Mouse (Mus musculus) bone marrow macrophage, adult 2 months (primary cell): Measurements from ENCODE around the gene Zfp423. TPM values are rescaled to one million over a fixed set of nuclear protein-coding genes. Genes with fewer than 3 reads are reported as not detected.

ENCODE experiments used
- H3K27ac ChIP-seq: 2 replicates; pipeline ENCODE4 v1.5.1; 2012; ENCODE audit warnings: low read depth, low read length; ENCODE audit not compliant: insufficient read depth
- H3K4me1 ChIP-seq: 2 replicates; pipeline ENCODE4 v1.6.1; 2012; ENCODE audit warnings: low read length; ENCODE audit not compliant: control insufficient read depth, insufficient read depth
- H3K4me3 ChIP-seq: 2 replicates; pipeline ENCODE4 v1.5.1; 2012; ENCODE audit warnings: mild to moderate bottlenecking, low read length, moderate library complexity; ENCODE audit not compliant: insufficient read depth
- CTCF ChIP-seq: IDR thresholded peaks from 2 replicates; pipeline ENCODE4 v1.5.1; 2012; ENCODE audit warnings: low read depth, mild to moderate bottlenecking, low read length, moderate library complexity
- POLR2A ChIP-seq: IDR thresholded peaks from 2 replicates; pipeline ENCODE4 v1.6.1; 2012; ENCODE audit warnings: mild to moderate bottlenecking, low read depth, low read length, borderline replicate concordance
- polyA plus RNA-seq: library from polyadenylated mRNA; stranded (reverse); fragments of >200 nt; gene quantifications from 2 replicates; pipeline ENCODE4 v1.2.4, GENCODE M21; 2012; ENCODE audit not compliant: missing spikeins, insufficient read depth, insufficient read length

The Zfp423 gene
- polyA plus RNA-seq, 1 experiment, result not detected

GRCm38 (mm10) chr8:87711955-87712354 lies 247.4 kb downstream of the Zfp423 start:
- H3K4me3 ChIP-seq, result no peak overlapping the region
- TF ChIP-seq POLR2A, result no peak
- no peak for TF ChIP-seq CTCF
- H3K4me1 ChIP-seq, result no peaks in the 10 kb centered on the region
- no peak overlapping the region for H3K27ac ChIP-seq

GRCm38 (mm10) chr8:87708127-87708637 lies 251.2 kb downstream of the Zfp423 start:
- no peaks in the 10 kb centered on the region for H3K4me1 ChIP-seq
- TF ChIP-seq POLR2A (no peak), CTCF (no peak)
- H3K4me3 ChIP-seq, result no peak overlapping the region
- H3K27ac ChIP-seq, result no peak overlapping the region

- no peak overlapping the region for H3K27ac ChIP-seq
- H3K4me1 ChIP-seq, result no peaks in the 10 kb centered on the region
Measured at GRCm38 (mm10) chr8:87707176-87707575, 252.2 kb downstream of the Zfp423 start.

GRCm38 (mm10) chr8:87704756-87705155 lies 254.6 kb downstream of the Zfp423 start:
- TF ChIP-seq CTCF (no peak), POLR2A (no peak)
- Histone ChIP-seq H3K4me3 (no peak overlapping the region), H3K27ac (no peak overlapping the region), H3K4me1 (no peaks in the 10 kb centered on the region)

More at GRCm38 (mm10) chr8:87707176-87707575, 252.2 kb downstream of the Zfp423 start:
- no peak overlapping the region for H3K4me3 ChIP-seq
- TF ChIP-seq POLR2A, result no peak
- no peak for TF ChIP-seq CTCF

GRCm38 (mm10) chr8:87702790-87703311 lies 256.5 kb downstream of the Zfp423 start:
- Histone ChIP-seq H3K4me3 (no peak overlapping the region), H3K27ac (no peak overlapping the region), H3K4me1 (no peaks in the 10 kb centered on the region)
- TF ChIP-seq POLR2A (no peak), CTCF (no peak)

- no peaks in the 10 kb centered on the region for H3K4me1 ChIP-seq
- TF ChIP-seq POLR2A, result no peak
- TF ChIP-seq CTCF, result no peak
- no peak overlapping the region for H3K4me3 ChIP-seq
- no peak overlapping the region for H3K27ac ChIP-seq
Measured at GRCm38 (mm10) chr8:87702051-87702521, 257.3 kb downstream of the Zfp423 start.

- no peaks in the 10 kb centered on the region for H3K4me1 ChIP-seq
- TF ChIP-seq POLR2A (no peak), CTCF (no peak)
- H3K27ac ChIP-seq, result no peak overlapping the region
- H3K4me3 ChIP-seq, result no peak overlapping the region
Measured at GRCm38 (mm10) chr8:87701583-87701982, 257.8 kb downstream of the Zfp423 start.

GRCm38 (mm10) chr8:87700321-87700720 lies 259.1 kb downstream of the Zfp423 start:
- TF ChIP-seq POLR2A, result no peak
- TF ChIP-seq CTCF, result no peak
- no peak overlapping the region for H3K27ac ChIP-seq
- H3K4me3 ChIP-seq, result no peak overlapping the region
- H3K4me1 ChIP-seq, result no peaks in the 10 kb centered on the region

GRCm38 (mm10) chr8:87697127-87697526 lies 262.3 kb downstream of the Zfp423 start:
- no peak for TF ChIP-seq POLR2A
- no peak for TF ChIP-seq CTCF
- no peaks in the 10 kb centered on the region for H3K4me1 ChIP-seq
- H3K4me3 ChIP-seq, result no peak overlapping the region
- H3K27ac ChIP-seq, result no peak overlapping the region

GRCm38 (mm10) chr8:87693741-87694140 lies 265.7 kb downstream of the Zfp423 start:
- TF ChIP-seq CTCF (no peak), POLR2A (no peak)
- Histone ChIP-seq H3K4me3 (no peak overlapping the region), H3K4me1 (no peaks in the 10 kb centered on the region)

GRCm38 (mm10) chr8:87690100-87691095 lies 269.0 kb downstream of the Zfp423 start:
- TF ChIP-seq CTCF (no peak), POLR2A (no peak)
- Histone ChIP-seq H3K4me3 (no peak overlapping the region), H3K4me1 (no peaks in the 10 kb centered on the region), H3K27ac (no peak overlapping the region)

More at GRCm38 (mm10) chr8:87693741-87694140, 265.7 kb downstream of the Zfp423 start:
- no peak overlapping the region for H3K27ac ChIP-seq
